Mouse (Mus musculus) left cerebral cortex, adult 11 months (tissue): ENCODE results near the gene Sult1a1.

Source experiments
- DNase-seq: peaks from one replicate; pipeline ENCODE4 v3.0.0; 2022; ENCODE audit warnings: low spot score

Gene Sult1a1

DNA sequence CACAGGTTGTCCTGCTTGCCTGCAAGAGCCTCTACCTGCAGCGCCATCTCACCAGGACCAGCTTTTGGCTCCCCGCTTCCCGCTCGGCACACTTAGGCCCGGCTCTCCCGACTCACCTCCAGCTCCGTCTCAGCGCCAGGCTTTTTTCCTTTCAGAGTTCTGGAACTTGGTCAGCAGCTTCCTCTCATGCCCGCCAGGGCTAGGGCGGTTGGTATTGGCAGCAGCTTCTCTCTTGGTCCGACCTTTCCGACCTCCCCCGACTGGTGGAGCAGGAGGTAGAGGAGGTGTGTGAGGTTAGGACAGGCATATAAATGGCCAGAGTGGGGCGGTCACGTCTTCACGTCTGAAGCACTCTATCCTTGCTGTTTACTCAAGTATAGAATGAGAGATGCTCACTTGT lies 51.5 kb downstream of the Sult1a1 start:
- DNase-seq = no peak

DNA sequence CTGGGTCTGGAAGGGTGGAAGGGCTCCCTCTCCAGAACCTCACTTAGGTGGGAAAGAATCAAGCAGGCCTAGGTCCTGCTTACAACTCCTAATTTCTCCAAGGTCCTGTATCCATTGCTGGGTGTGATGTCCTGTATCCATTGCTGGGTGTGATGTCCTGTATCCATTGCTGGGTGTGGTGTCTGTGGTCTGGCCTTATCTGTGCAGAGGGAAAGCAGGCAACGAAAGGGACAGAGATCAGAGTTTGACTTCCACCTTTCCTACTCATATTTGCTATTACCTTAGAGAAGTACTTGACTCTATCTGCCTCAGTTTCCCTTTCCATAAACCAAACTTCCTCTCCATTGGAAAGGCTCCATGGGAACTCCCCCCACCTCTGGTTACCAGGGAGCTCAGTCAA lies 52.9 kb downstream of the Sult1a1 start:
- DNase-seq = no peak
